Mouse (Mus musculus) myocyte (in vitro differentiated cells): Measurements from ENCODE around the gene Wdtc1.

ENCODE experiments used
- MAX ChIP-seq: IDR thresholded peaks from one replicate; pipeline ENCODE4 v1.6.1; 2011; ENCODE audit warnings: low read depth, mild to moderate bottlenecking, control low read depth
- POLR2A ChIP-seq: IDR thresholded peaks from one replicate; pipeline ENCODE4 v1.6.1; 2011; ENCODE audit warnings: low read depth, mild to moderate bottlenecking, control low read depth, moderate library complexity; ENCODE audit not compliant: insufficient read length
- REST ChIP-seq: IDR thresholded peaks from one replicate; pipeline ENCODE4 v1.6.1; 2011; ENCODE audit warnings: mild to moderate bottlenecking, control low read depth, moderate library complexity; ENCODE audit not compliant: insufficient read depth, insufficient read length
- USF1 ChIP-seq: IDR thresholded peaks from one replicate; pipeline ENCODE4 v1.6.1; 2011; ENCODE audit warnings: low read depth, mild to moderate bottlenecking, control low read depth, moderate library complexity

DNA sequence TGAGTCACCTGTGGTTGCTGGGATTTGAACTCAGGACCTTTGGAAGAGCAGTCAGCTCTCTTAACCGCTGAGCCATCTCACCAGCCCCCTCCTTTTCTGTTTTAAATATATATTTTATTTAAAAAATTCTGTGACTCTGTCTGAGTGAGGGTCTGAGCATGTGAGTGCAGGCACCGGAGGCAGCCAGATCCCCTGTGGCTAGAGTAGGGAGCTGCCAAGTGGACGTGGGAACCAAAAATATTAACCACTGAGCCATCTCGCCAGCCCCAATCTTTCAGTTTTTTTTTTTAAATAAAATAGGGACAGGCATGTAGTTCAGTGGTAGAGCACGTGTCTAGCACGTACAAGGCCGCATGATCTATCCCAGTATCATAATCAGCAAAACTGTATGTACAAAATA, 48.5 kb downstream of the Wdtc1 start:
- no peak for TF ChIP-seq USF1
- no peak for TF ChIP-seq POLR2A
- TF ChIP-seq MAX = no peak
- TF ChIP-seq REST = no peak
